Mouse (Mus musculus): ENCODE data around the gene Defb29.

Defb29 gene

GRCm38 (mm10) chr2:152503950-152504349, 35.9 kb downstream of the Defb29 start:
- no peak for DNase-seq (ENCODE audit: low read depth in 1 of 2, low spot score in 2 of 2)

DNA sequence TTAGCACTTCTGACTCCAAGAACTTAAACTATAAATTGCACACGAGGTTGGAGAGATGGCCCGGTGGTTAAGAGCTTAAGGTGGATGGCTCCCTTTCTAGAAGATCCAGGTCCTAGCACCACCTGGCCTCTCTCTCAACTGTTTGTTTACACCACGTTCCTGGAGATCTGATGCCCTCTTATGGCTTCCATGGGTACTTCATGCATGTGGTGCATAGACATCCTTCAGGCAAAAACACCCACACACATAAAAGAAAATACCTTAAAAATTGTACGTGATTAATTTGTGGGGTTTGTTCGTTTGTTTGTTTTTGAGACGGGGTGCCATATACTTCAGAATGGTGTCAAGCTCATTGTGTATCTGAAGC, 39.1 kb downstream of the Defb29 start:
- DNase-seq (ENCODE audit: low read depth in 1 of 2, low spot score in 2 of 2): no peak

DNA sequence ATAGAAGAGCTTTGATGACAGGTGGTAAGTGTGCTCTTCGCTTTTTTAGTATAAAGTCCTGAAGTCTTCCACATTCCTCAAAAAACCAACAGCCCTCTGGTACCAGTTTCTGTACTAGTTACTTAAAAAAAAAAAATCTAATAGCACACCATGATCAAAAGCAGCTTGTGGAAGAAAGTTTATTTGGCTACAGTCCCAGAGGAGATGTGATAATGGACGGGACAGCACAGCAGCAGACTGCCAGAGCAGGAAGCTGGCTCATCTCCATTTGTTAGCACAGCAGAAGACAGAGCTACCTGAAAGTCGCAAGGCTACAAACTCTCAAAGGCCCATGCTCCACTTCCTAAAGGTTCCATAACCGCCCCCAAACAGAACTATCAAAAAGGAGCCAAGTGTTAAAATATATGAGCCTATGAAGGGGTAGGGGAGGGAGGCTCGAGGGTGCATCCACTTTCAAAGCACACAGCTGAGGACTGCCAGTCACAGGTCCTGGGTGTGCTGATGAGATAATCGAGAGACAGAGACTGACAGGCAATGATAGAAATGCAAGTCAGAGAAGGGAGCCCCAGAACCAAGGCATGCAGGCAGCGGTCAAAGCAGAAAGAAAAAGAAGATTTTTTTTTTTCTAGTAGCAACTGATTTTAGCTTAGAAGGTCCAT, 39.6 kb downstream of the Defb29 start:
- DNase-seq (ENCODE audit: low read depth in 1 of 2, low spot score in 2 of 2): no peak

DNA sequence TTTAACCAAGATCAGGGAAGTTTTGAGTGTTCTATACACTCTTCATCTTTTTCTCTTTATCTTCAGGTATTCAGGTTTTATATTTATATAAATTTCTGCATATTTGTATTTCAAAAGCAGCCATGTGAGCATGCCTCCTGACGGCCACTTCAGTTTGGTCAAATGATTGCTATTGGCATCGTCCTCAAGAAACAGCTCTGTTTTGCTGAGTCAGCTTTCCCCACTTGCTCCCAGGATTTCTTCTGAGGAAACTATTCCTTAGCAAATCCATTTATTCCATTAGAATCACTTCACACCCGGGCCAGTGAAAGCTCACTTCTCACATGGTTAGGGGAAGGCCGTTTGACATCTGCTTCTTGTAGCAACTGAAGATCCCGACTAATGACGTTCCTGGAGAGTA, 41.9 kb downstream of the Defb29 start:
- no peak for DNase-seq (ENCODE audit: low read depth in 1 of 2, low spot score in 2 of 2)

GRCm38 (mm10) chr2:152493151-152493550, 46.7 kb downstream of the Defb29 start:
- DNase-seq (ENCODE audit: low read depth in 1 of 2, low spot score in 2 of 2): no peak

DNA sequence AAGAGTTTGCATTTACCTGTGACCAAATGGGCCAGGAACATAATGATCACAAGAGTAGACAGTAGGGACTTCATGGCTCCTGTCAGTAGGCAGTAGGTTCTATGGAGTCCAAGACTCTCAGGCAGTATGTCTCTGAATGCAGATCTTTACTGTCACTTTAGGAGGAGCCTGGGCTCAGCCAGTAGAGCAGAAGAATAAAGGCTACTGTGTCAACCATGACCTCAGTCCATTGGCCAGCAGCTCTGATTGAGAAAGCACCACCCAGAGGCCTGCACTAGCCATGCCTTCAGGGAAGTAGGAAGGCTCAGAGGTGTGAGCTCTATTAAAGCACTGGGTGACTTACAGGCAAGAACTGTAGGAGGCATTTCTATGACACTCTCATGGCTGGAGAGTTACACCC, 49.9 kb downstream of the Defb29 start, which contains the start of gene Defb22:
TSS of gene Defb22 (minus strand) at position 101 of the 400 bp plus-strand sequence.
- no peak for DNase-seq (ENCODE audit: low read depth in 1 of 2, low spot score in 2 of 2)
